Mouse (Mus musculus): ENCODE measurements around the gene Hoxb5. TPM values are rescaled to one million over a fixed set of nuclear protein-coding genes. Genes with fewer than 3 reads are reported as not detected.
A peak's percentile ranks its signal among the peaks of the same experiment; 100 is the strongest.

Gene Hoxb5
- total and polyA plus RNA-seq, 2 experiments from 2014 or later: 1.5 TPM; not detected in 1

DNA sequence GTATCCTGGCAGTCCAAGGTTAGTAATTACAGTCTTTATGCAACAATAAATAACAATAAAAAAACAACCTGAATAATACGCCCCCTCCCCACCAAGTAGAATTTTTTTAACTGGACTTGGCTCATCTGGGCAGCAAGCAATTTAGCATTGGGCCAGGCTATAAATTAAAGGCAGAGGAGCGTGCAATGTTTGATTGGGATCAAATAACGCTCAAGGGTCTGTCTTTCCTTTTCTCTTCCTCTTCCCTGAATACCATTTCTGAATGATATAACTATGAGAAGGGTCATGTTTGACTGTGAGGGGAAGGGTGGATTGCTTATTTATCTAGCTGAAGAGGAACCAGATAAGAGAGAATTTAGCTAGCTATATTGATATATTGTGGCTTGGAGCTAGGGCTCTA is 45.9 kb downstream of the Hoxb5 start:
- H3K4me2 ChIP-seq (ENCODE audit: low read depth, low read length, poor library complexity, severe bottlenecking): no peak overlapping the region
- no peaks in the 10 kb centered on the region for H3K9me3 ChIP-seq (ENCODE audit: low read length)
- ATAC-seq (ENCODE audit: low FRiP score): no peak
- no peaks in the 10 kb centered on the region for H3K36me3 ChIP-seq (ENCODE audit: insufficient read depth, low read length)
- H3K27me3 ChIP-seq (ENCODE audit: insufficient read depth, low read length): peaks cover 83% of the 10 kb centered on the region
- H3K9ac ChIP-seq (replicated peaks; ENCODE audit: low read length, poor library complexity, severe bottlenecking): no peak overlapping the region
- no peak overlapping the region for H3K4me3 ChIP-seq (ENCODE audit: low read depth, low read length)
- WGBS: 13% methylated on average over 3 of the region's 3 CpGs
- no peak overlapping the region for H3K27ac ChIP-seq (ENCODE audit: low read depth, low read length)
- no peak for TF ChIP-seq CTCF (IDR thresholded peaks at IDR 0.05)
- DNase-seq (ENCODE audit: low spot score): no peak
- no peaks in the 10 kb centered on the region for H3K4me1 ChIP-seq (ENCODE audit: insufficient read depth, low read length)

- DNase-seq (ENCODE audit: low spot score) (no peak), ATAC-seq (ENCODE audit: low FRiP score) (no peak)
- no peak overlapping the region for H3K4me2 ChIP-seq (ENCODE audit: low read depth, low read length, poor library complexity, severe bottlenecking)
- no peaks in the 10 kb centered on the region for H3K9me3 ChIP-seq (ENCODE audit: low read length)
- H3K4me1 ChIP-seq (ENCODE audit: insufficient read depth, low read length): no peaks in the 10 kb centered on the region
- H3K4me3 ChIP-seq (ENCODE audit: low read depth, low read length): no peak overlapping the region
- no peaks in the 10 kb centered on the region for H3K36me3 ChIP-seq (ENCODE audit: insufficient read depth, low read length)
- 5% methylated on average over 14 of the region's 14 CpGs for WGBS
- no peak overlapping the region for H3K9ac ChIP-seq (replicated peaks; ENCODE audit: low read length, poor library complexity, severe bottlenecking)
- no peak for TF ChIP-seq CTCF (IDR thresholded peaks at IDR 0.05)
- peaks cover 83% of the 10 kb centered on the region for H3K27me3 ChIP-seq (ENCODE audit: insufficient read depth, low read length)
- H3K27ac ChIP-seq (ENCODE audit: low read depth, low read length): no peak overlapping the region
Measured at GRCm38 (mm10) chr11:96349491-96350340, 46.6 kb downstream of the Hoxb5 start.

DNA sequence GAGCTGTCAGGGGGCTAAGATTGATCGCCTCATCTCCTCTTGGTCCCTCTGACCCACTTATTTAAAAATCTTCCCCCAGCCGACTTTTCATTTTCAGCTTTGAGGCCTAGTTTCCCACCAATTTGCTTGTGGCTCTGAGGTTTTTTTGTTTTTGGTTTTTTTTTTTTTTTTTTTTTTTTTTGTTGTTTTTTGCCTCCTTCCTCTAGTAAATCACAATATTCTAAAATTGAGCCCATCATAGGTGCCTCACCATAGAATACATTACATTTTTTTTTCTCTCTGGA is 47.1 kb downstream of the Hoxb5 start, which contains the start of gene Hoxb2:
Gene Hoxb2, plus strand, starts transcription at position 185 of the 284 bp plus-strand sequence.
- no peak for DNase-seq (ENCODE audit: low spot score)
- Histone ChIP-seq H3K36me3 (ENCODE audit: insufficient read depth, low read length) (no peaks in the 10 kb centered on the region), H3K9ac (replicated peaks; ENCODE audit: low read length, poor library complexity, severe bottlenecking) (no peak within 1 kb of the TSS), H3K9me3 (ENCODE audit: low read length) (no peaks in the 10 kb centered on the region), H3K27ac (ENCODE audit: low read depth, low read length) (no peak within 1 kb of the TSS), H3K4me2 (ENCODE audit: low read depth, low read length, poor library complexity, severe bottlenecking) (no peak within 1 kb of the TSS), H3K4me3 (ENCODE audit: low read depth, low read length) (no peak within 1 kb of the TSS), H3K27me3 (ENCODE audit: insufficient read depth, low read length) (peaks cover 83% of the 10 kb centered on the region), H3K4me1 (ENCODE audit: insufficient read depth, low read length) (no peaks in the 10 kb centered on the region)
- ATAC-seq (ENCODE audit: low FRiP score): no peak
- 8% methylated on average over 2 of the region's 2 CpGs for WGBS
- TF ChIP-seq CTCF (IDR thresholded peaks at IDR 0.05): no peak

DNA sequence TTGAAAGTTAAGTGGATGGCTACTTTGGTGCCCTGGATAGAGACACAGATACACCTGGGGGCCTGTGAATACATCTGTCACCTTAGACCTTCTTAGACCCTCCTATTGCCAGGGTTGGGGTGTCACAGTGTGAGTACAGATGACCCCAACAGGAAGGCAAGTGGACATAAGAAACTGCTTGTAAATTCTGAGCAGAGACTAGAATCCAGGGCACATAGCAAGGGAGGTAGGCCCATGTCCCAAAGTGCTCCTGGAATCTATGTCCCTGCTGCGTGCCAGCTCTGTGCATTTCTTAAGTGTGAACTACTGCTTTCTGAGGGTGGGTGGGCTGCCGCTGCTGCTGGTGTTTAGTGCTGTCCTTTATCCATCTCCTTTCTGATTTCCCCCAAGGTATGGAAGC is 47.7 kb downstream of the Hoxb5 start:
- Histone ChIP-seq H3K4me1 (ENCODE audit: insufficient read depth, low read length) (no peaks in the 10 kb centered on the region), H3K36me3 (ENCODE audit: insufficient read depth, low read length) (no peaks in the 10 kb centered on the region), H3K27ac (ENCODE audit: low read depth, low read length) (no peak overlapping the region), H3K27me3 (ENCODE audit: insufficient read depth, low read length) (peaks cover 80% of the 10 kb centered on the region), H3K4me2 (ENCODE audit: low read depth, low read length, poor library complexity, severe bottlenecking) (no peak overlapping the region), H3K9me3 (ENCODE audit: low read length) (no peaks in the 10 kb centered on the region), H3K4me3 (ENCODE audit: low read depth, low read length) (no peak overlapping the region), H3K9ac (replicated peaks; ENCODE audit: low read length, poor library complexity, severe bottlenecking) (no peak overlapping the region)
- 11% methylated on average over 2 of the region's 2 CpGs for WGBS
- ATAC-seq (ENCODE audit: low FRiP score) (no peak), DNase-seq (ENCODE audit: low spot score) (no peak)
- no peak for TF ChIP-seq CTCF (IDR thresholded peaks at IDR 0.05)

- Histone ChIP-seq H3K27ac (ENCODE audit: low read depth, low read length) (no peak overlapping the region), H3K4me2 (ENCODE audit: low read depth, low read length, poor library complexity, severe bottlenecking) (no peak overlapping the region), H3K27me3 (ENCODE audit: insufficient read depth, low read length) (peaks cover 80% of the 10 kb centered on the region), H3K9ac (replicated peaks; ENCODE audit: low read length, poor library complexity, severe bottlenecking) (no peak overlapping the region), H3K4me3 (ENCODE audit: low read depth, low read length) (no peak overlapping the region), H3K9me3 (ENCODE audit: low read length) (no peaks in the 10 kb centered on the region), H3K4me1 (ENCODE audit: insufficient read depth, low read length) (no peaks in the 10 kb centered on the region), H3K36me3 (ENCODE audit: insufficient read depth, low read length) (no peaks in the 10 kb centered on the region)
- ATAC-seq (ENCODE audit: low FRiP score) (no peak), DNase-seq (ENCODE audit: low spot score) (peak; percentile 82)
- WGBS: 3% methylated on average over 11 of the region's 11 CpGs
- TF ChIP-seq CTCF (IDR thresholded peaks at IDR 0.05): no peak
Measured at GRCm38 (mm10) chr11:96351312-96351711, 48.2 kb downstream of the Hoxb5 start.

- H3K9ac ChIP-seq (replicated peaks; ENCODE audit: low read length, poor library complexity, severe bottlenecking): no peak overlapping the region
- WGBS: under 1% methylated on average over 22 of the region's 22 CpGs
- no peak overlapping the region for H3K27ac ChIP-seq (ENCODE audit: low read depth, low read length)
- TF ChIP-seq CTCF (IDR thresholded peaks at IDR 0.05): no peak
- H3K9me3 ChIP-seq (ENCODE audit: low read length): no peaks in the 10 kb centered on the region
- no peak overlapping the region for H3K4me3 ChIP-seq (ENCODE audit: low read depth, low read length)
- no peaks in the 10 kb centered on the region for H3K36me3 ChIP-seq (ENCODE audit: insufficient read depth, low read length)
- no peak overlapping the region for H3K4me2 ChIP-seq (ENCODE audit: low read depth, low read length, poor library complexity, severe bottlenecking)
- H3K4me1 ChIP-seq (ENCODE audit: insufficient read depth, low read length): no peaks in the 10 kb centered on the region
- ATAC-seq (ENCODE audit: low FRiP score): no peak
- peak; percentile 71 for DNase-seq (ENCODE audit: low spot score)
- peaks cover 80% of the 10 kb centered on the region for H3K27me3 ChIP-seq (ENCODE audit: insufficient read depth, low read length)
Measured at GRCm38 (mm10) chr11:96351831-96352230, 48.7 kb downstream of the Hoxb5 start.
